Mouse (Mus musculus): ENCODE data around the gene Fut2. TPM values are rescaled to one million over a fixed set of nuclear protein-coding genes. Genes with fewer than 3 reads are reported as not detected.
A peak's percentile ranks its signal among the peaks of the same experiment; 100 is the strongest.

Gene Fut2
- polyA plus RNA-seq (2014; fragmentation: Nextera tagmentation; extraction: Ambion mirVana): 0.12 and 0.28 TPM in 2 replicates

GRCm38 (mm10) chr7:45666161-45666560 is at the start of gene Fut2:
TSS of gene Fut2 (minus strand) at chr7:45666394.
- no peaks in the 10 kb centered on the region for H3K27me3 ChIP-seq (ENCODE audit: control insufficient read depth, insufficient read depth, low read length)
- no peak within 1 kb of the TSS for H3K27ac ChIP-seq (replicated peaks; ENCODE audit: low read depth, low read length)
- no peak within 1 kb of the TSS for H3K4me3 ChIP-seq (ENCODE audit: low read depth, low read length)
- no peak for ATAC-seq (ENCODE audit: insufficient number of reproducible peaks, low FRiP score, low TSS enrichment, low read depth)
- DNase-seq (ENCODE audit: low spot score): no peak
- no peaks in the 10 kb centered on the region for H3K4me1 ChIP-seq (ENCODE audit: control insufficient read depth, insufficient read depth, low read length)
- H3K4me2 ChIP-seq (ENCODE audit: low read depth, severe bottlenecking): no peak within 1 kb of the TSS
- WGBS: 84% methylated on average over 7 of the region's 7 CpGs
- no peaks in the 10 kb centered on the region for H3K9me3 ChIP-seq (ENCODE audit: control insufficient read depth, low read length)
- no peak within 1 kb of the TSS for H3K9ac ChIP-seq (ENCODE audit: low read length)
- H3K36me3 ChIP-seq (ENCODE audit: control insufficient read depth, insufficient read depth, low read length): no peaks in the 10 kb centered on the region

- peaks cover 31% of the 10 kb centered on the region; the same call in 1 of the 2 replicates for H3K36me3 ChIP-seq (ENCODE audit: control insufficient read depth, insufficient read depth, low read length)
- H3K27ac ChIP-seq (replicated peaks; ENCODE audit: low read depth, low read length): peak within 1 kb of the TSS; percentile 12; the same call in 1 of the 2 replicates
- H3K4me1 ChIP-seq (ENCODE audit: control insufficient read depth, insufficient read depth, low read length): peaks cover 23% of the 10 kb centered on the region
- H3K9ac ChIP-seq (ENCODE audit: low read length): peak within 1 kb of the TSS; percentile 68
- peak within 1 kb of the TSS; percentile 94 for H3K4me2 ChIP-seq (ENCODE audit: low read depth, severe bottlenecking)
- ATAC-seq (ENCODE audit: insufficient number of reproducible peaks, low FRiP score, low TSS enrichment, low read depth) (peak; percentile 90), DNase-seq (ENCODE audit: low spot score) (peak; percentile 95)
- H3K4me3 ChIP-seq (ENCODE audit: low read depth, low read length): peak within 1 kb of the TSS; percentile 98
- no peaks in the 10 kb centered on the region for H3K27me3 ChIP-seq (ENCODE audit: control insufficient read depth, insufficient read depth, low read length)
- WGBS: 8% methylated on average over 34 of the region's 34 CpGs
- H3K9me3 ChIP-seq (ENCODE audit: control insufficient read depth, low read length): no peaks in the 10 kb centered on the region
These were observed 49.0 kb upstream of the Fut2 start, which contains the start of gene Rpl18 for GRCm38 (mm10) chr7:45715090-45715708. TSS of gene Rpl18 (plus strand) at chr7:45715457.

GRCm38 (mm10) chr7:45714630-45715089 is 48.5 kb upstream of the Fut2 start:
- H3K27ac ChIP-seq (replicated peaks; ENCODE audit: low read depth, low read length): 0 out of 2 replicates have a peak overlapping the region, but pooled peaks have one; percentile 12
- no peak; the same call in 1 of the 2 replicates for ATAC-seq (ENCODE audit: insufficient number of reproducible peaks, low FRiP score, low TSS enrichment, low read depth)

GRCm38 (mm10) chr7:45713881-45714520 is 47.8 kb upstream of the Fut2 start:
- Histone ChIP-seq H3K9ac (ENCODE audit: low read length) (no peak overlapping the region), H3K4me1 (ENCODE audit: control insufficient read depth, insufficient read depth, low read length) (peaks cover 23% of the 10 kb centered on the region), H3K36me3 (ENCODE audit: control insufficient read depth, insufficient read depth, low read length) (peaks cover 23% of the 10 kb centered on the region; the same call in 1 of the 2 replicates), H3K4me2 (ENCODE audit: low read depth, severe bottlenecking) (peak overlapping the region; percentile 94), H3K4me3 (ENCODE audit: low read depth, low read length) (peak overlapping the region; percentile 98), H3K27ac (replicated peaks; ENCODE audit: low read depth, low read length) (no peak overlapping the region), H3K9me3 (ENCODE audit: control insufficient read depth, low read length) (no peaks in the 10 kb centered on the region), H3K27me3 (ENCODE audit: control insufficient read depth, insufficient read depth, low read length) (no peaks in the 10 kb centered on the region)
- WGBS: 84% methylated on average over 6 of the region's 6 CpGs
- no peak for ATAC-seq (ENCODE audit: insufficient number of reproducible peaks, low FRiP score, low TSS enrichment, low read depth)
- DNase-seq (ENCODE audit: low spot score): no peak

More at GRCm38 (mm10) chr7:45714630-45715089, 48.5 kb upstream of the Fut2 start:
- DNase-seq (ENCODE audit: low spot score): no peak
- Histone ChIP-seq H3K36me3 (ENCODE audit: control insufficient read depth, insufficient read depth, low read length) (peaks cover 28% of the 10 kb centered on the region; the same call in 1 of the 2 replicates), H3K27me3 (ENCODE audit: control insufficient read depth, insufficient read depth, low read length) (no peaks in the 10 kb centered on the region), H3K9me3 (ENCODE audit: control insufficient read depth, low read length) (no peaks in the 10 kb centered on the region), H3K4me3 (ENCODE audit: low read depth, low read length) (peak overlapping the region; percentile 98), H3K4me2 (ENCODE audit: low read depth, severe bottlenecking) (peak overlapping the region; percentile 94), H3K9ac (ENCODE audit: low read length) (peak overlapping the region; percentile 68), H3K4me1 (ENCODE audit: control insufficient read depth, insufficient read depth, low read length) (peaks cover 21% of the 10 kb centered on the region)
- 12% methylated on average over 14 of the region's 14 CpGs for WGBS

- no peak for ATAC-seq (ENCODE audit: insufficient number of reproducible peaks, low FRiP score, low TSS enrichment, low read depth)
- Histone ChIP-seq H3K36me3 (ENCODE audit: control insufficient read depth, insufficient read depth, low read length) (peaks cover 23% of the 10 kb centered on the region; the same call in 1 of the 2 replicates), H3K4me3 (ENCODE audit: low read depth, low read length) (no peak overlapping the region)
These were observed 47.2 kb upstream of the Fut2 start for GRCm38 (mm10) chr7:45713396-45713795.

GRCm38 (mm10) chr7:45712022-45712757 is 46.0 kb upstream of the Fut2 start:
- peaks cover 23% of the 10 kb centered on the region; the same call in 1 of the 2 replicates for H3K36me3 ChIP-seq (ENCODE audit: control insufficient read depth, insufficient read depth, low read length)
- no peak overlapping the region for H3K4me2 ChIP-seq (ENCODE audit: low read depth, severe bottlenecking)

More at GRCm38 (mm10) chr7:45713396-45713795, 47.2 kb upstream of the Fut2 start:
- Histone ChIP-seq H3K9ac (ENCODE audit: low read length) (no peak overlapping the region), H3K4me1 (ENCODE audit: control insufficient read depth, insufficient read depth, low read length) (peaks cover 29% of the 10 kb centered on the region), H3K9me3 (ENCODE audit: control insufficient read depth, low read length) (no peaks in the 10 kb centered on the region), H3K4me2 (ENCODE audit: low read depth, severe bottlenecking) (no peak overlapping the region), H3K27me3 (ENCODE audit: control insufficient read depth, insufficient read depth, low read length) (no peaks in the 10 kb centered on the region), H3K27ac (replicated peaks; ENCODE audit: low read depth, low read length) (no peak overlapping the region)
- DNase-seq (ENCODE audit: low spot score): no peak
- WGBS: 95% methylated on average over 16 of the region's 16 CpGs

GRCm38 (mm10) chr7:45711316-45712021 is 45.3 kb upstream of the Fut2 start:
- no peak overlapping the region for H3K4me2 ChIP-seq (ENCODE audit: low read depth, severe bottlenecking)
- no peak overlapping the region for H3K4me3 ChIP-seq (ENCODE audit: low read depth, low read length)
- no peak overlapping the region for H3K27ac ChIP-seq (replicated peaks; ENCODE audit: low read depth, low read length)
- DNase-seq (ENCODE audit: low spot score): no peak
- WGBS: 94% methylated on average over 24 of the region's 24 CpGs
- peaks cover 23% of the 10 kb centered on the region; the same call in 1 of the 2 replicates for H3K36me3 ChIP-seq (ENCODE audit: control insufficient read depth, insufficient read depth, low read length)
- ATAC-seq (ENCODE audit: insufficient number of reproducible peaks, low FRiP score, low TSS enrichment, low read depth): no peak
- no peaks in the 10 kb centered on the region for H3K9me3 ChIP-seq (ENCODE audit: control insufficient read depth, low read length)
- peaks cover 36% of the 10 kb centered on the region for H3K4me1 ChIP-seq (ENCODE audit: control insufficient read depth, insufficient read depth, low read length)
- H3K27me3 ChIP-seq (ENCODE audit: control insufficient read depth, insufficient read depth, low read length): no peaks in the 10 kb centered on the region
- no peak overlapping the region for H3K9ac ChIP-seq (ENCODE audit: low read length)

More at GRCm38 (mm10) chr7:45712022-45712757, 46.0 kb upstream of the Fut2 start:
- DNase-seq (ENCODE audit: low spot score) (no peak), ATAC-seq (ENCODE audit: insufficient number of reproducible peaks, low FRiP score, low TSS enrichment, low read depth) (no peak)
- Histone ChIP-seq H3K27me3 (ENCODE audit: control insufficient read depth, insufficient read depth, low read length) (no peaks in the 10 kb centered on the region), H3K4me1 (ENCODE audit: control insufficient read depth, insufficient read depth, low read length) (peaks cover 38% of the 10 kb centered on the region), H3K4me3 (ENCODE audit: low read depth, low read length) (no peak overlapping the region), H3K9me3 (ENCODE audit: control insufficient read depth, low read length) (no peaks in the 10 kb centered on the region), H3K9ac (ENCODE audit: low read length) (no peak overlapping the region), H3K27ac (replicated peaks; ENCODE audit: low read depth, low read length) (no peak overlapping the region)
- whole genome bisulfite sequencing: 86% methylated on average over 21 of the region's 21 CpGs
